Mouse (Mus musculus) small intestine, adult 2 months (tissue): Measurements from ENCODE around the gene Ttc7b.

Experiments
- CTCF ChIP-seq: fragments of 200-500 bp; IDR thresholded peaks from 2 replicates; pipeline ENCODE4 v1.5.1; 2012; ENCODE audit warnings: low read depth, mild to moderate bottlenecking, control low read depth, inconsistent platforms, low read length, moderate library complexity, mixed read lengths; ENCODE audit not compliant: insufficient replicate concordance, insufficient read length; ENCODE audit errors: extremely low read depth
- POLR2A ChIP-seq: fragments of 200-500 bp; IDR thresholded peaks from 2 replicates; pipeline ENCODE4 v1.6.1; 2012; ENCODE audit warnings: low read depth, mild to moderate bottlenecking, control low read depth, inconsistent platforms, low read length, moderate library complexity

- TF ChIP-seq CTCF (no peak), POLR2A (no peak)
Observed at GRCm38 (mm10) chr12:100503659-100504058, 17.0 kb downstream of the Ttc7b start.
